Mouse (Mus musculus) forebrain, embryonic 12.5 days (tissue): ENCODE data around the gene Ccdc24. TPM values are rescaled to one million over a fixed set of nuclear protein-coding genes. Genes with fewer than 3 reads are reported as not detected.

Experiments
- ATAC-seq: fragments of 200-750 bp; cut with Nextera tagmentation; 2 replicates; pipeline ENCODE4 v1.8.0; 2017; ENCODE audit warnings: moderate TSS enrichment; ENCODE audit not compliant: low FRiP score
- H3K27ac ChIP-seq: fragments of 300-500 bp; sonication (generic); 2 replicates; pipeline ENCODE4 v1.5.1; 2016; ENCODE audit warnings: mild to moderate bottlenecking
- H3K27me3 ChIP-seq: fragments of 300-500 bp; sonication (generic); 2 replicates; pipeline ENCODE4 v1.6.1; 2016; ENCODE audit warnings: mild to moderate bottlenecking
- H3K36me3 ChIP-seq: fragments of 300-500 bp; sonication (generic); replicated peaks from 2 replicates; pipeline ENCODE4 v1.6.1; 2016; ENCODE audit warnings: mild to moderate bottlenecking
- H3K4me1 ChIP-seq: fragments of 300-500 bp; sonication (generic); 2 replicates; pipeline ENCODE4 v1.6.1; 2016
- H3K4me2 ChIP-seq: fragments of 300-500 bp; sonication (generic); 2 replicates; pipeline ENCODE4 v1.6.1; 2016; ENCODE audit warnings: mild to moderate bottlenecking, moderate library complexity
- H3K4me3 ChIP-seq: fragments of 300-500 bp; sonication (generic); replicated peaks from 2 replicates; pipeline ENCODE4 v1.5.1; 2016; ENCODE audit warnings: mild to moderate bottlenecking
- H3K9ac ChIP-seq: fragments of 300-500 bp; sonication (generic); 2 replicates; pipeline ENCODE4 v1.6.1; 2016; ENCODE audit warnings: mild to moderate bottlenecking
- H3K9me3 ChIP-seq: fragments of 300-500 bp; sonication (generic); 2 replicates; pipeline ENCODE4 v1.6.1; 2016
- WGBS: fragments of 180-500 bp; shearing (Covaris S2); methylation state at CpG from one replicate; pipeline ENCODE4 v1.1.7; 2016; 5-methylcytosine and 5-hydroxymethylcytosine counted together
- polyA plus RNA-seq: library from polyadenylated mRNA; unstranded; fragments of >200 nt; fragmentation: Nextera tagmentation; extraction: Ambion mirVana; gene quantifications from 2 replicates; pipeline ENCODE4 v1.2.1, GENCODE M21; 2016

Gene Ccdc24
- polyA plus RNA-seq, 1 experiment from 2014 or later = 2.1 TPM

GRCm38 (mm10) chr4:117912131-117912561 lies 39.8 kb upstream of the Ccdc24 start:
- Histone ChIP-seq H3K27ac (0 out of 2 replicates have a peak overlapping the region, but pooled peaks have one; percentile 5), H3K9ac (no peak overlapping the region), H3K4me2 (no peak overlapping the region), H3K36me3 (peaks cover 29% of the 10 kb centered on the region), H3K27me3 (no peaks in the 10 kb centered on the region), H3K4me1 (peaks cover 69% of the 10 kb centered on the region), H3K4me3 (no peak overlapping the region), H3K9me3 (no peaks in the 10 kb centered on the region)
- no peak for ATAC-seq
- WGBS = 96% methylated on average over 13 of the region's 13 CpGs

- Histone ChIP-seq H3K36me3 (peaks cover 56% of the 10 kb centered on the region), H3K4me1 (peaks cover 58% of the 10 kb centered on the region), H3K9me3 (no peaks in the 10 kb centered on the region), H3K4me3 (peak overlapping the region; percentile 6; the same call in 1 of the 2 replicates), H3K27ac (peak overlapping the region; percentile 87), H3K9ac (peak overlapping the region; percentile 14; the same call in 1 of the 2 replicates), H3K4me2 (peak overlapping the region; percentile 45), H3K27me3 (no peaks in the 10 kb centered on the region)
- ATAC-seq = peak; percentile 90
- WGBS = 63% methylated on average over 8 of the region's 8 CpGs
Measured at GRCm38 (mm10) chr4:117908834-117909453, 36.6 kb upstream of the Ccdc24 start.

GRCm38 (mm10) chr4:117906196-117906595 lies 33.8 kb upstream of the Ccdc24 start:
- H3K4me2 ChIP-seq = no peak overlapping the region
- no peaks in the 10 kb centered on the region for H3K27me3 ChIP-seq
- peaks cover 32% of the 10 kb centered on the region for H3K4me1 ChIP-seq
- 95% methylated on average over 3 of the region's 3 CpGs for WGBS
- no peak for ATAC-seq
- H3K27ac ChIP-seq = no peak overlapping the region
- no peak overlapping the region for H3K4me3 ChIP-seq
- H3K9ac ChIP-seq = no peak overlapping the region
- no peaks in the 10 kb centered on the region for H3K9me3 ChIP-seq
- peaks cover 72% of the 10 kb centered on the region for H3K36me3 ChIP-seq

DNA sequence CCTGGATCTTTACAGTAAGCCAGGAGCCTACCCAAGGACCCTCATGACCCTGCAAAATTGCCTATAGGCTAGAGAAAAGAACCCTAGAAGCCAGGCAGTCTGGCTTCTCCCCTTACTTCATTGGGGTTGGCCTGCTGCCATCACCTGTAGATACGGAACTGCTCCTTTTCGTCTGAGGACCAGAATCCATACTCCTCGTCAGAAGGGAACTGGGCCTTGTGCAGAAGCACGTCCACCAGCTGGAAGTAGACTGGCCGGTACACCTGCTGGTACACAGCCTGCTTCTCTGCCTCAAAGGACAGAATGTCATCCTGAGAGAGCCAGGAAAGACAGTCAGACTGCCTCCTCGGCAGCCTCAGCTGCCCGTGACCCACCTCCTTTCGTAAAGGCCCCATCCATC lies 32.4 kb upstream of the Ccdc24 start:
- peaks cover 74% of the 10 kb centered on the region for H3K36me3 ChIP-seq
- H3K4me3 ChIP-seq = no peak overlapping the region
- no peak overlapping the region for H3K4me2 ChIP-seq
- no peaks in the 10 kb centered on the region for H3K27me3 ChIP-seq
- ATAC-seq = no peak
- H3K9me3 ChIP-seq = no peaks in the 10 kb centered on the region
- 91% methylated on average over 8 of the region's 8 CpGs for WGBS
- H3K4me1 ChIP-seq = peaks cover 21% of the 10 kb centered on the region
- no peak overlapping the region for H3K9ac ChIP-seq
- no peak overlapping the region for H3K27ac ChIP-seq

DNA sequence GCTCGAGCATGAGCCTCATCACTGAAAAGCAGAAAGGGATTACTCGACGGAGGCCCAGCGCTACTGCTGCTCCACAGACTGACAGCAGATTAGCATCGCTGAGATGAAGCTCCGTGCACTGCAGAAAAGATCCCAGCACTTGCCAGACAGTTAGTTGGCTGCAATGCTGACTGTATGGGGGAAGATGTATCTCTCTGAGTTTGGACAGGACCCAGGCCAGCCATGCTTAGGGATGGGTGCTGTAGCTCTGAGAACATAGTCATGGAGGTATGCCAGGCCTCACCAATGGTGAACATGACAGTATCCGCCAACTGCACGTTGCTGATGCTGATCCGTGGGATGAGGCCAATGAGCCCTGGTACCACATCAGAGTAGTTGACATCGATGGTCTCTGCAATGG lies 31.7 kb upstream of the Ccdc24 start:
- no peak overlapping the region for H3K9ac ChIP-seq
- H3K36me3 ChIP-seq = peaks cover 78% of the 10 kb centered on the region
- no peak overlapping the region for H3K4me3 ChIP-seq
- H3K27ac ChIP-seq = no peak overlapping the region
- no peak overlapping the region for H3K4me2 ChIP-seq
- WGBS = 92% methylated on average over 10 of the region's 10 CpGs
- no peaks in the 10 kb centered on the region for H3K9me3 ChIP-seq
- peaks cover 15% of the 10 kb centered on the region for H3K4me1 ChIP-seq
- no peak for ATAC-seq
- no peaks in the 10 kb centered on the region for H3K27me3 ChIP-seq

DNA sequence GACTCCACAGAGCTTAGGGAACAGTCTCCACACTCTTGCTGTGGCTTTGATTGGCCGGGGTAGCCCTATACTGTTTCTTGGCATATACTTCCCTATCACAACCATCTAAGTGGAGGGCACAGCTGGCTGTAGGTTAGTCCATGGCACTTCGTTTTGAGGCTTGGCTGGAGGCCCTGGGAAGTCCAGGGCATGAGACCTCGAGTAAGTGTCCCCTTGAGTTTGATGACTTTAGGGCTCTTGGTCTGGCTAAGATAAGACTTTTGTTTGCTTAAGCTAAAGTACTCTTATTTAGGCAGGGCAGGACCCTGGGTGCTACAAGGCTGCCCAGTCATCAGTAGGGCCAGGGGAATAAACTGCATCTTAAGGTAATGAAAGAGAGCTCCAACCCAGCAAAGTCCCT lies 25.8 kb upstream of the Ccdc24 start:
- Histone ChIP-seq H3K9me3 (no peaks in the 10 kb centered on the region), H3K4me3 (no peak overlapping the region), H3K27ac (no peak overlapping the region), H3K9ac (no peak overlapping the region), H3K36me3 (peaks cover 92% of the 10 kb centered on the region), H3K27me3 (no peaks in the 10 kb centered on the region), H3K4me1 (no peaks in the 10 kb centered on the region), H3K4me2 (no peak overlapping the region)
- WGBS = 86% methylated on average over 3 of the region's 3 CpGs
- no peak for ATAC-seq

- Histone ChIP-seq H3K4me1 (peaks cover 8% of the 10 kb centered on the region), H3K4me2 (no peak overlapping the region), H3K27me3 (no peaks in the 10 kb centered on the region), H3K4me3 (no peak overlapping the region), H3K9me3 (no peaks in the 10 kb centered on the region), H3K36me3 (peaks cover 71% of the 10 kb centered on the region), H3K9ac (no peak overlapping the region), H3K27ac (no peak overlapping the region)
- 94% methylated on average over 6 of the region's 6 CpGs for WGBS
- ATAC-seq = no peak
Measured at GRCm38 (mm10) chr4:117896031-117896430, 23.7 kb upstream of the Ccdc24 start.

DNA sequence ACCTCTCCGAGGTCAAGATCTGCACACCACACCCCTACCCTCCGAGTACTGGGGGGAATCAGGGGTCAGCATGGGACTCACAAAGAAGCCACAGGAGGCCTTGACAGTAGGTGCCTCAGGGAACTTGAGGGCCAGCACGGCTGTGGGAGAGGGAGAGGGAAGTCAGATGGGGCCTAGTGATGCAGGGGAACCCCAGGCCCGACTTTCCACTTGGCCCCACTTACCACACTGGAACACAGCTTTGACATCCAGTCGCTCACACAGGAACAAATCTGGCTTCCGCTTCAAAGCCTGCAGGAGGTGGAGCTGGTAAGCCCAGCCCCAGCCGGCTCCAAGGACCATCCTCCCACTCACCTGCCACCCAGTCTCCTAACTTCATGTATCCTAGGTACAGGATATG lies 23.0 kb upstream of the Ccdc24 start:
- H3K27ac ChIP-seq = no peak overlapping the region
- H3K27me3 ChIP-seq = no peaks in the 10 kb centered on the region
- H3K36me3 ChIP-seq = peaks cover 66% of the 10 kb centered on the region
- H3K9me3 ChIP-seq = no peaks in the 10 kb centered on the region
- WGBS = 88% methylated on average over 7 of the region's 7 CpGs
- no peak overlapping the region for H3K4me2 ChIP-seq
- ATAC-seq = no peak
- no peak overlapping the region for H3K4me3 ChIP-seq
- no peak overlapping the region for H3K9ac ChIP-seq
- peaks cover 12% of the 10 kb centered on the region for H3K4me1 ChIP-seq

- Histone ChIP-seq H3K9me3 (no peaks in the 10 kb centered on the region), H3K27me3 (no peaks in the 10 kb centered on the region), H3K9ac (no peak overlapping the region), H3K4me1 (peaks cover 12% of the 10 kb centered on the region), H3K4me2 (no peak overlapping the region), H3K36me3 (peaks cover 65% of the 10 kb centered on the region), H3K27ac (no peak overlapping the region), H3K4me3 (no peak overlapping the region)
- 89% methylated on average over 8 of the region's 8 CpGs for WGBS
- no peak for ATAC-seq
Measured at GRCm38 (mm10) chr4:117894601-117895000, 22.2 kb upstream of the Ccdc24 start.

DNA sequence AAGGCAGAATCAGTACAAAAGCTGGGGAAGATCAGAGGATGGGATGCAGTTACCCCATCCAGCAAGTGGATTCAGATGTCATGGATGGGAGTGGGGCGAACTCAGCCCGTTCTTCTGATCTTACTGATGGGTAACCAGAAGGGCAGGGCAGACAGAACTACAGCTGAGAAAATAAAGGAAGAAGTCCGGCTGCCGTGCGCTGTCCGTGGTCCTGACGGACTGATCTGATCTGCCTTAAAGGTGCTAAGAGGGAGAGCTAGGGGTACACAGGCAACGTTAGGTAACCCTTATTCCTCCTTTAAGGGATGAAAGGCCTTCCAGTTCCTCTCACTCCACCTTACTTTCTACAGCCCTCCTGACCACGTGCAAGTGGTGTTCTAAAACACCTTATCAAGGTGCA lies 21.0 kb upstream of the Ccdc24 start:
- ATAC-seq = no peak
- WGBS = 27% methylated on average over 9 of the region's 9 CpGs
- Histone ChIP-seq H3K4me1 (peaks cover 12% of the 10 kb centered on the region), H3K4me3 (no peak overlapping the region), H3K27me3 (no peaks in the 10 kb centered on the region), H3K9ac (no peak overlapping the region), H3K9me3 (no peaks in the 10 kb centered on the region), H3K36me3 (peaks cover 64% of the 10 kb centered on the region), H3K27ac (no peak overlapping the region), H3K4me2 (no peak overlapping the region)

GRCm38 (mm10) chr4:117891738-117892161 lies 19.4 kb upstream of the Ccdc24 start, which contains the start of gene Dph2:
Gene Dph2, minus strand, starts transcription at chr4:117892032.
- peak within 1 kb of the TSS; percentile 75 for H3K4me3 ChIP-seq
- H3K4me2 ChIP-seq = peak within 1 kb of the TSS; percentile 82
- H3K9ac ChIP-seq = peak within 1 kb of the TSS; percentile 54
- ATAC-seq = peak; percentile 81
- peaks cover 49% of the 10 kb centered on the region for H3K36me3 ChIP-seq
- peaks cover 18% of the 10 kb centered on the region for H3K4me1 ChIP-seq
- no peak within 1 kb of the TSS for H3K27ac ChIP-seq
- H3K9me3 ChIP-seq = no peaks in the 10 kb centered on the region
- under 1% methylated on average over 21 of the region's 21 CpGs for WGBS
- no peaks in the 10 kb centered on the region for H3K27me3 ChIP-seq

DNA sequence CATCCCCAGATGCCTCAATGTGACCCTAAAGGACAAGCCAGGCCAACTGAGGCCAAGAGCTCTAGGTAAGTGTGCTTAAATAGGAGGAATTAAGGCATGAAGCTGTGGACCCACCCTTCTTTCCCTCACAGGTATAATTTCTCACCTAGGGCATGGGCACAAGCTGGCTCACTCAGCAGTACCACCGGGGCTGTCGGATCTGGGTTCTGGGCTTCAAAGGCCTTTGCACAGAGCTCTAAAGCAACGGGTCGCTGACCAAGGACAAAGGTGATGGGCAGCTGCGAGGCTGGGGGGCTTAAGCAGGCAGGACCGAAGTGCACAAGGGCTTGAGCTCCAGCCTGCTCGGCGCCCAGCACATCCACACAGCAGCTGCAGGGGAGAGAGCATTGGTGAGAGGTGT lies 18.4 kb upstream of the Ccdc24 start:
- 55% methylated on average over 8 of the region's 8 CpGs for WGBS
- H3K4me2 ChIP-seq = peak overlapping the region; percentile 82
- peaks cover 39% of the 10 kb centered on the region for H3K36me3 ChIP-seq
- no peaks in the 10 kb centered on the region for H3K27me3 ChIP-seq
- H3K9ac ChIP-seq = no peak overlapping the region
- H3K9me3 ChIP-seq = no peaks in the 10 kb centered on the region
- no peak overlapping the region for H3K27ac ChIP-seq
- H3K4me1 ChIP-seq = peaks cover 28% of the 10 kb centered on the region
- H3K4me3 ChIP-seq = peak overlapping the region; percentile 75
- ATAC-seq = no peak

GRCm38 (mm10) chr4:117890031-117890430 lies 17.7 kb upstream of the Ccdc24 start:
- Histone ChIP-seq H3K36me3 (peaks cover 39% of the 10 kb centered on the region), H3K4me2 (no peak overlapping the region), H3K9ac (no peak overlapping the region), H3K4me3 (no peak overlapping the region), H3K27me3 (no peaks in the 10 kb centered on the region), H3K27ac (no peak overlapping the region), H3K9me3 (no peaks in the 10 kb centered on the region), H3K4me1 (peaks cover 30% of the 10 kb centered on the region)
- ATAC-seq = no peak
- 93% methylated on average over 14 of the region's 14 CpGs for WGBS
